Mouse (Mus musculus) hindlimb bud, embryonic 11.5 days (tissue): ENCODE data around the gene Atg7.
"Not testable (repeated sequence)": the region's sequence is repeated elsewhere in the genome, so short reads cannot be mapped to it uniquely, and the experiment has no call there.

Experiments used
- DNase-seq: peaks from one replicate; pipeline ENCODE4 v3.0.0-alpha.2; 2012; ENCODE audit warnings: low read depth, low spot score; ENCODE audit errors: extremely low spot score

Gene Atg7

DNA sequence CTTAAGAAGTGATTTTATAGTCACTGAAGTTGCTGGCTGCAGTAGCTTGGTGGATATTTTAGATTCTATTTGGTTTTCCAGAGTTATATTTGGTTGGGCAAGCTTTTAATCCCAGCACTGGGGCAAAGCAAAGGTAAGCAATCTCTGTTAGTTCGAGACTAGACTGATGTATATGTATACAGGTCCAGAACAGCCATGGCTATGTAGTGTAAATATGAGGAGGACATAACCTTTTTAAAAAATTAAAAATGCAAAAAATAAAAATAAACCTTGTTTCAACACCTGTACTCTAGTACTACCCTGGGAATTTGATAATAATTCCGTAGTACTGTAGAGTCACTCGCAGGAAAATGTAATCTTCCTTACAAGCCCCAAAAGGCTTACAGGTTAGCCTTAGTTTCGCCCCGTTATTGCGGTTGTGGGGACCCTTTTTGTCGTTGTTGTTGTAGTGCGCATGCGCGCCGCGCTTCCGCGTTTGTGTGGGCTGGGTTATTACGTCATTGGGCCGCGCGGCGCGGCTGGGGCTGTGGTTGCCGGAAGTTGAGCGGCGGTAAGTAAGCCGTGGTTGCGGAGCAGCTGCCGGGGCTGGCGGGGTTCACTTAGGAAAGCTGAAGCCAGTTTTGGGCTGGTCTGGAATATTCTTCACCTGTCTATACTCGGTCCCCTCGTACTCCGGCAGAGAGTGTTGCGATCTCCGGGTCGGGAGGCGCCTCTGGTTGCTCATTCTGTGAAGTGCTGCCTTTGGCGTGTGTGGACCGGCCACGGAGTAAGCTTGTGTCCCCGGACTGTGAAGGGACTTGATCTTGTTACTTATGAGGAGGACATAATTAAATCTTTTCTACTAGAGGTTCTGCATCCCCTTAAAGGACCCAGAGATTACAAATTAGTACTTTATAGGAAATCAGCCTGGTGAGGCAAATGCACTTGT, at the start of gene Atg7:
Gene Atg7 (plus strand): TSS at position 497 of the 928 bp plus-strand sequence.
- DNase-seq = peak; percentile 86

- DNase-seq = not testable (repeated sequence)
Observed at GRCm38 (mm10) chr6:114614076-114614475, 28.8 kb upstream of the Atg7 start.

DNA sequence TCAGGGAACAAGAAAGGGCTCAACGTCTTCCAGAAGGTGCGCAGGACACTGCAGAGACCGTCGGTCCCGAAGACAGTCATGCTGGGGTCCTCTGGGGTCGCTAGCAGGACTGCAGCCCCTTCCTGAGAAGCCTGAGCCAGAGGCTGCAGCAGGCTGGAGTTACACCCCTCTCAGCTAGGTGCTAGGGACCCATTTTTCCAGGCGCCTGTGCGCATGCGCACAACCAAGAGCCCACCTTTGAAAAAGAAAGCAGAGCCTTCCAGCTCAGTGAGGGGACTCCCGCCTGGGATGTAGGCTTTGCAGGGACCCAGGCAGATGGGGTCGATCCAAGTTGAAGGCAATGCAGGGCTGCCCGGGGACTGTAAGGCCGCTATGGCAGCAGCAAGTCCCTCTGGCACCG, 9.0 kb upstream of the Atg7 start:
- DNase-seq = not testable (repeated sequence)

DNA sequence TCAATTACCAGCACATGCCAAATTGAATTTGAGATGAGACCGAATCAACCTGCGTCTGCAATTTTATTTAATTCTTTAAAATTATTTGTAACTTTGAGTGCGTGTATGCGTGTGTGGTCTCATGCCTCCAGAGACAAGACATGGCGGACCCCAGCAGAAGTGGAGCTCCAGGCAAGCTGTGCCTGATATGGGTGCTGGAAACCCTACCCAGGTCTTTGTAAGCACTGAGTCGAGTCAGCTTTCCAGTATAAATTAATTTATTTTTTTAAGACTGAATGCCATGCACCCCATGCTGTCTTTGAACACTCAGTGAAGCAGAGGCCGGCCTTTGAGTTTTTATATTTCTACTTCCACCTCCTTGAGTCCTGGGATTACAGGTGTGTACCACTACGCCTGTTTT, 819 bp downstream of the Atg7 start:
- DNase-seq = no peak

- no peak for DNase-seq
Observed at GRCm38 (mm10) chr6:114644531-114644930, 1.6 kb downstream of the Atg7 start.

- DNase-seq = no peak
Observed at GRCm38 (mm10) chr6:114646201-114646600, 3.3 kb downstream of the Atg7 start.

DNA sequence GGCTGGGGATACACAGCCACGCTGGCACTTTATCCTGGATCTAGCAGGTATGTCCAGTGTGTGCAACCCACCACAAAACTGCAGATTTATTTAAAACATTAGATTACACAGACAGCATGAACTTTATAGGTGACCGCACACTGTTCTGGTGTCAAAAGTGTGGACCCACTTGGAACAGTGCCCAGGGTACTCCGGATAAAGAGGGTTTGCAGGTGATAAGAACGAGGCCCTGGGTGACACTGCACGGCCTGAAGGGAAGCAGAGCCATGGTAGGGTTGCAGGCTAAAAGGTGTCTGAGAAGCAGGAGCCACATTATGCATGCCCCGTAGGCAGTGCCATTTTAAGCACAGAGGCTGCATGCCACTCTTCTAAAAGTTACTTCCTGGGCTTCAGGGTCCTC, 4.1 kb downstream of the Atg7 start:
- no peak for DNase-seq

- no peak for DNase-seq
Observed at GRCm38 (mm10) chr6:114648352-114649030, 5.6 kb downstream of the Atg7 start.

DNA sequence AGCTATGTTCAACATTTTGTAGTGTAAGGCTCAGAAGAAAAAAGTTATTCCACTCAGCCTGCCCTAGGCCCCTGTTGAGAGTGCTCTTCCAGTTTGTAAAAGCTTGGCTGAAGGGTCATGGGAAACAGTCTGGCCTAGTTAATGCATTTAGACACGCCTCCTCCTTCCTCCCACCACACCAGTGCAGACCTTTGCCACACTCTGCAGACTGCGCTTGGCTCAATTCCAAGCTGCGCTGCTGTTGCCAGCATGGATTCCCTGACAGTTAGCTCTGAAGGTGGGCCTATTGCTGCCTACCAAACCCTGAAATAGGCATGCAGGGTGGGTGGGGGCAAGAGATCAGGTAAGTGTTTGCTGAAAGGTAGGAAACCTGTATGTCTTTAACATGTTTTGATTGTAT, 9.3 kb downstream of the Atg7 start:
- no peak for DNase-seq

GRCm38 (mm10) chr6:114656826-114657600, 14.1 kb downstream of the Atg7 start:
- no peak for DNase-seq

GRCm38 (mm10) chr6:114657807-114658206, 14.9 kb downstream of the Atg7 start:
- no peak for DNase-seq

DNA sequence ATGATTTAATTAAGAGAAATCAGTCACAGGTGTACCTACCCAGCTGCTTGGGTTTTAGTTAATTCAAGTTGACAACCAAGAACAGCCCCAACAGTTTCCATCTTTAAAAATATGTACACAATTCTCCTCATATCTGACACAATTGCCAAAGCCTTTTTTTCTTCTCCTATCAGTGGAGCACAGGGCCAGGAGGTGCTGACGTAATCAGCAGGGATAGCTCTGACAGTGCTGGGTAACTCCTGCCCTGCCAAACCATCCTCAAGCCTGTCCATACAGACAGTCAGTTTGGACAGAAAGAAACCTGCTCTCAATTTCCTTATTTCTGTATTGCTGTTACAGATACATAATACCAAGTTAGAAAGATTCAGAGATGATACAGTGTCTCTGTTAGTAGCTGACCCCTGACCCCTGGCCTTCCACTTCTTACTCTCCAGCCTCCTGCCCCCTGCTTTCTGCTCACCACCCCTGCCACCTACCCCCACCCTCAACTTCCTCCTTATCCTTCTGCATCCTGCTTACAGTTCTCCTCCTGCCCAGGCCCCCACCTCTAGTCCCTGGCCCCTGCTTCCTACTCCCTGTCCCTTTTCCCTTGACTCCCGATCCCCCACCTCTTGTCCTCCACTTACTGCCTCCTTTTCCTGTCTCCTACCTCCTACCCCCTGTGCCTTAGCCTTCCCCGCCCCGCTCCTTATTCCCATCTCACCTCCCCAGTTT, 16.5 kb downstream of the Atg7 start:
- no peak for DNase-seq

GRCm38 (mm10) chr6:114659992-114660800, 17.3 kb downstream of the Atg7 start:
- no peak for DNase-seq

DNA sequence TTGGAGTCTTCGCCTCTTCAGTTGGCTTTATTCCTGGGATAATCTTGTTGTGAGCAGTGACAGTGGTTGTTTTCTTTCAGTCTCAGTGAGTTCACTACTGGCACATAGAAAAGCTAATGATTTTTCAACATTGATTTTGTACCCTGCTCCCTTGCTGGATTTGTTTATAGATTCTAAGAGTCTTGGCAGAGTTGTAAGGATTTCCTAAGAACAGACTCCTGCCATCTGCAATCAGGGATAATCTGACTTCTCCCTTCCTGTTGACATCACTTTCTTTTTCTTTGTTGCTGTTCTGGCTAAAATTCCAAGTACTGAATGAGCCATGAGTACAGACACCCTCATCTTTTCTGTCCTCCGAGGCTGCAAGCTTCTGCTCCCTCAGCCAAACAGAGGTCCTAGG, 20.8 kb downstream of the Atg7 start:
- DNase-seq = no peak

DNA sequence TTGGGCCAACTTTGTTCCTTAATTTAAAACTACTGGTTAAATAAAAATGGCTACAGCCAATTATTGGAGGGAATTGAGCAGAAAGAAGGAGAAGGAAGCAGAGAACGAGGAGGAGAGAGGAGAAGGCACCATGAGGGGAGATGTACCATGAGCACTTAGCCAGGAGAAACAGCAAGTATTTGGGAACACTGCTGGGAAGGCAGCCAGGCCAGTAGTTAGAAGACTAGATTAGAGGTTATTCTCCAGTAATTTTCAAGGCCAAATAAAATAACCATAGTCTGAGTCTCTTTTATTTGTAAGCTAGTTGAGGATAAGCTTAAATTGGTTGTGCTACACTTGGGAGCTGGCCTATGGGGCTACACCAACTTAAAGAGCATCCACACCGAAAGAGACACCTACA, 21.8 kb downstream of the Atg7 start:
- no peak for DNase-seq

DNA sequence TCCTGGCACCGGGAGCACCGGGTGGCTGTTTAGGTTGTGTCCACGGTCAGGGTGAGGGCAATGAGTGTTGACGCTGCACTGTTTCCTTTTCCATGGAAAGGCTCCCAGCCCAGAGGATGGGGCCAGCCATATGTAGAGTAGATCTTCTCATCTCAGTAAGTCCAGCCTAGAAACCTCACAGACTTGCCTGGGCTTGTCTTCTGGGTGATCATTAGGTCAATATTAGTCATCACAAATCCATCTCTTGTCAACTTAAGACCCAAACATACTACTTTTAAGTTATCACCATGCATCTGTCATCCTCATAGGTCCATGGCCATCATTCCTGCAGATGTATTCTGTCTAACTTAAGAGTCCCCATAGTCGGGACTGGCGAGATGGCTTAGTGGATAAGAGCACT, 24.6 kb downstream of the Atg7 start:
- no peak for DNase-seq

- DNase-seq = no peak
Observed at GRCm38 (mm10) chr6:114674771-114675170, 31.9 kb downstream of the Atg7 start.

DNA sequence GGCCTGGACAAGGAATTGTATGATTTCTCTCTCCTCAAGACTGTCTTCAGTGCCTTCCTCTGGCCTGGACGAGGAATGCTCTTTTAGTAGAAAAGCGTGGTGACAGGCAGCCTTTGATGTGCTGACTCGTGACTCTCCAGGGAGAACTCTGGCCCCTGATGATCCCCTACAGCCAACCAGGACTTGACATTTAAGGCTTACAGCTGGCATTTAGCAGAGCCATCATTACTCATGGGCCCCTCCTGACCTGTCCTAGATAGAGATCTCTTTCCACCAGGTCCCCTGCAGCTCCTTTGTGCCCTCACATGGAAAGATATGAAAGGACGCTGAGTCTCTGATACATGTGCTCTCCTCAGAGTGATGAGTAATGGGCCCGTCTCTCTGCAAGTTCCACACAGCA, 33.2 kb downstream of the Atg7 start:
- DNase-seq = no peak

GRCm38 (mm10) chr6:114682092-114682711, 39.3 kb downstream of the Atg7 start:
- no peak for DNase-seq

DNA sequence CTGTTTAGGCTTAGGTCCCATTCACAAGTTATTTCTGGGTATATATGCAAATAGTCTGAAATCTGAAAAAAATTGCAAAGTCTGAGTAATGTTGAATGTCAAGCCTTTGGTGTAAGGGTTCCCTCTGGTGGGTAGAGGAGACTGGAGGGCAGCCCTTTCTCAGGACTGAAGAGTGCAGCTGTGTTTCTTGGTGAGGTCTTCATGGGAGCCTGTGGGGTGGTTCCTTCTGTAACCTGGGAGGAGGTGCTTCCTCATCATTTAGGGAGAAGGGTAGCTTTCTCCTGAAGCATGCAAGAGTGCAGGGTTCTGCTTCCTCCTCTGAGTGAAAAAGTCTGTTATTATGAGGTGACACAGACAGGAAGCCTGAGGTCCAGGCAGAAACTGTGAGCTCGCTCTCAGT, 40.8 kb downstream of the Atg7 start:
- DNase-seq = no peak
